Comparison of ENCODE assay signal across 28 mouse cellular contexts in genomic region chr16:45525551-45525950, GRCm38 (mm10). TPM values are rescaled to one million over a fixed set of nuclear protein-coding genes. Genes with fewer than 3 reads are reported as not detected.
DNase-seq lines count a peak whose midpoint lies in the region; ATAC-seq and TF ChIP-seq lines count a peak whose summit lies in the region.
"Had no signal": no experiment of that assay in that cellular context is flagged by ENCODE, and none has a peak within 500 bp of the region (broad histone marks: within the 10 kb centered on the region; RNA-seq: fewer than 3 reads in every experiment).

No protein-coding gene starts in this region.

- no peak overlapping the region for H3K27ac ChIP-seq in intestine, embryonic 15.5 days
- no peak overlapping the region for H3K27ac ChIP-seq in intestine, postnatal 0 days (ENCODE audit: low read depth, low read length)
- no peak overlapping the region for H3K27ac ChIP-seq in heart, embryonic 12.5 days (ENCODE audit: poor library complexity, severe bottlenecking)
- H3K27ac ChIP-seq in hindbrain, embryonic 16.5 days (ENCODE audit: low read depth, low read length): no peak overlapping the region
- H3K27ac ChIP-seq: embryonic facial prominence, embryonic 13.5 days; embryonic facial prominence, embryonic 15.5 days; forebrain, embryonic 10.5 days; forebrain, embryonic 12.5 days had no signal

- WGBS in intestine, embryonic 15.5 days: 62% methylated on average over 5 of the region's 5 CpGs
- 43% methylated on average over 5 of the region's 5 CpGs for WGBS in intestine, postnatal 0 days
- 76% methylated on average over 5 of the region's 5 CpGs for WGBS in heart, embryonic 12.5 days
- WGBS in hindbrain, embryonic 16.5 days: 88% methylated on average over 5 of the region's 5 CpGs

- no peaks in the 10 kb centered on the region for H3K36me3 ChIP-seq in intestine, embryonic 15.5 days
- 0 out of 2 replicates have a peak, but pooled peaks cover 2% of the 10 kb centered on the region for H3K36me3 ChIP-seq in intestine, postnatal 0 days (ENCODE audit: control insufficient read depth, insufficient read depth)
- H3K36me3 ChIP-seq in heart, embryonic 12.5 days: no peaks in the 10 kb centered on the region
- no peaks in the 10 kb centered on the region for H3K36me3 ChIP-seq in hindbrain, embryonic 16.5 days (ENCODE audit: control insufficient read depth, insufficient read depth, low read length)
- H3K36me3 ChIP-seq: embryonic facial prominence, embryonic 13.5 days; embryonic facial prominence, embryonic 15.5 days; forebrain, embryonic 10.5 days; forebrain, embryonic 12.5 days had no signal

- H3K9me3 ChIP-seq in intestine, embryonic 15.5 days: no peaks in the 10 kb centered on the region
- H3K9me3 ChIP-seq in intestine, postnatal 0 days (ENCODE audit: control insufficient read depth): no peaks in the 10 kb centered on the region
- no peaks in the 10 kb centered on the region for H3K9me3 ChIP-seq in heart, embryonic 12.5 days (replicated peaks)
- H3K9me3 ChIP-seq in hindbrain, embryonic 16.5 days (ENCODE audit: control insufficient read depth, low read length): no peaks in the 10 kb centered on the region
- H3K9me3 ChIP-seq: embryonic facial prominence, embryonic 13.5 days; embryonic facial prominence, embryonic 15.5 days; forebrain, embryonic 10.5 days; forebrain, embryonic 12.5 days had no signal

- DNase-seq in thymus, postnatal 14 days: no peak
- no peak for DNase-seq in kidney, adult 11 months
- DNase-seq: adrenal gland, adult 2 months; adrenal gland, postnatal 14 days; adrenal gland, postnatal 36 days; cerebellum, adult 11-12 months; cerebellum, adult 2 months; cerebellum, adult 9-10 months; cerebellum, postnatal 10 days; cerebellum, postnatal 25 days; embryo, embryonic 11 days had no signal

- TF ChIP-seq CTCF in intestine, postnatal 0 days (IDR thresholded peaks at IDR 0.05; ENCODE audit: low read depth): no peak

- H3K4me2 ChIP-seq in intestine, embryonic 15.5 days (replicated peaks): no peak overlapping the region
- no peak overlapping the region for H3K4me2 ChIP-seq in intestine, postnatal 0 days (replicated peaks; ENCODE audit: low read depth)
- H3K4me2 ChIP-seq in heart, embryonic 12.5 days: no peak overlapping the region
- no peak overlapping the region for H3K4me2 ChIP-seq in hindbrain, embryonic 16.5 days (ENCODE audit: low read length)
- H3K4me2 ChIP-seq: embryonic facial prominence, embryonic 13.5 days; embryonic facial prominence, embryonic 15.5 days; forebrain, embryonic 12.5 days had no signal

- H3K4me3 ChIP-seq in intestine, embryonic 15.5 days (replicated peaks): no peak overlapping the region
- no peak overlapping the region for H3K4me3 ChIP-seq in intestine, postnatal 0 days (ENCODE audit: low read depth, low read length)
- no peak overlapping the region for H3K4me3 ChIP-seq in heart, embryonic 12.5 days
- no peak overlapping the region for H3K4me3 ChIP-seq in hindbrain, embryonic 16.5 days (ENCODE audit: low read length)
- H3K4me3 ChIP-seq: embryonic facial prominence, embryonic 13.5 days; embryonic facial prominence, embryonic 15.5 days; erythroblast, embryonic 14.5 days; forebrain, embryonic 10.5 days; forebrain, embryonic 12.5 days had no signal

- no peaks in the 10 kb centered on the region for H3K27me3 ChIP-seq in intestine, embryonic 15.5 days (replicated peaks)
- H3K27me3 ChIP-seq in intestine, postnatal 0 days (replicated peaks; ENCODE audit: control insufficient read depth, insufficient read depth, low read length): no peaks in the 10 kb centered on the region
- no peaks in the 10 kb centered on the region for H3K27me3 ChIP-seq in heart, embryonic 12.5 days (replicated peaks)
- H3K27me3 ChIP-seq in hindbrain, embryonic 16.5 days (replicated peaks; ENCODE audit: control insufficient read depth, insufficient read depth, low read length): no peaks in the 10 kb centered on the region
- H3K27me3 ChIP-seq: embryonic facial prominence, embryonic 13.5 days; embryonic facial prominence, embryonic 15.5 days; forebrain, embryonic 12.5 days had no signal

- H3K4me1 ChIP-seq in intestine, embryonic 15.5 days (replicated peaks): no peaks in the 10 kb centered on the region
- H3K4me1 ChIP-seq in intestine, postnatal 0 days (replicated peaks; ENCODE audit: control insufficient read depth, insufficient read depth, low read length): 0 out of 2 replicates have a peak, but pooled peaks cover 2% of the 10 kb centered on the region
- H3K4me1 ChIP-seq in heart, embryonic 12.5 days (replicated peaks): no peaks in the 10 kb centered on the region
- no peaks in the 10 kb centered on the region for H3K4me1 ChIP-seq in hindbrain, embryonic 16.5 days (ENCODE audit: control insufficient read depth, insufficient read depth, low read depth, low read length)
- H3K4me1 ChIP-seq: embryonic facial prominence, embryonic 13.5 days; embryonic facial prominence, embryonic 15.5 days; forebrain, embryonic 10.5 days; forebrain, embryonic 12.5 days had no signal

- no peak overlapping the region for H3K9ac ChIP-seq in intestine, embryonic 15.5 days
- H3K9ac ChIP-seq in intestine, postnatal 0 days (ENCODE audit: low read depth, low read length): no peak overlapping the region
- no peak overlapping the region for H3K9ac ChIP-seq in heart, embryonic 12.5 days
- H3K9ac ChIP-seq in hindbrain, embryonic 16.5 days (ENCODE audit: low read depth, low read length): no peak overlapping the region
- H3K9ac ChIP-seq: embryonic facial prominence, embryonic 13.5 days; embryonic facial prominence, embryonic 15.5 days; forebrain, embryonic 12.5 days had no signal

- peak; percentile 96 for ATAC-seq in granulocyte monocyte progenitor cell, adult 5-6 weeks (replicated peaks; ENCODE audit: poor library complexity, severe bottlenecking)
- peak; percentile 78; the same call in 1 of the 2 replicates for ATAC-seq in intestine, embryonic 15.5 days
- peak; percentile 64 for ATAC-seq in intestine, postnatal 0 days
- peak; percentile 82 for ATAC-seq in megakaryocyte progenitor cell, adult 5-6 weeks (replicated peaks; ENCODE audit: poor library complexity)
- ATAC-seq in heart, embryonic 12.5 days (ENCODE audit: insufficient number of reproducible peaks, low FRiP score): no peak
- ATAC-seq in hindbrain, embryonic 16.5 days: no peak
- ATAC-seq: forebrain, embryonic 14.5 days; forebrain, embryonic 16.5 days had no signal

RNA-seq across cellular contexts. Expression of gene Gm17783, which starts 6.3 kb away (rescaled TPM):
- total RNA-seq in granulocyte monocyte progenitor cell, adult 5-6 weeks (2014; fragmentation: Nextera tagmentation): not detected in 2 replicates
- total RNA-seq in granulocyte monocyte progenitor cell, adult 5-6 weeks (2017): not detected in 2 replicates
- 4.5 and 5.6 TPM in 2 replicates for polyA plus RNA-seq in intestine, embryonic 15.5 days (2015; fragmentation: Nextera tagmentation; extraction: Ambion mirVana)
- 8.0 and 9.8 TPM in 2 replicates for polyA plus RNA-seq in intestine, postnatal 0 days (2015; fragmentation: Nextera tagmentation; extraction: Ambion mirVana)
- not detected in 2 replicates for total RNA-seq in megakaryocyte progenitor cell, adult 5-6 weeks (2015)
- not detected in 2 replicates for total RNA-seq in megakaryocyte progenitor cell, adult 5-6 weeks (2017)
- not detected in 2 replicates for polyA plus RNA-seq in heart, embryonic 12.5 days (2016; fragmentation: Nextera tagmentation; extraction: Ambion mirVana)
- polyA plus RNA-seq in hindbrain, embryonic 16.5 days (2015; fragmentation: Nextera tagmentation; extraction: Ambion mirVana): not detected in 2 replicates
- total RNA-seq: adrenal gland, adult 2 months; adrenal gland, postnatal 14 days; adrenal gland, postnatal 36 days; ES-E14; MEL had no signal
- polyA plus RNA-seq: adrenal gland, adult 2 months; C2C12; cerebellum, adult 2 months; embryonic facial prominence, embryonic 11.5 days; embryonic facial prominence, embryonic 13.5 days; embryonic facial prominence, embryonic 15.5 days; erythroblast, embryonic 14.5 days; forebrain, embryonic 10.5 days; forebrain, embryonic 12.5 days; forebrain, embryonic 14.5 days; forebrain, embryonic 16.5 days had no signal

RNA-seq across cellular contexts. Expression of gene Slc9c1, which starts 9.6 kb away (rescaled TPM):
- total RNA-seq in granulocyte monocyte progenitor cell, adult 5-6 weeks (2014; fragmentation: Nextera tagmentation): not detected in 2 replicates
- total RNA-seq in granulocyte monocyte progenitor cell, adult 5-6 weeks (2017): not detected in 2 replicates
- polyA plus RNA-seq in intestine, embryonic 15.5 days (2015; fragmentation: Nextera tagmentation; extraction: Ambion mirVana): 0.04 TPM in 1 of 2 replicates, not detected in the other
- not detected in 2 replicates for polyA plus RNA-seq in intestine, postnatal 0 days (2015; fragmentation: Nextera tagmentation; extraction: Ambion mirVana)
- not detected in 2 replicates for total RNA-seq in megakaryocyte progenitor cell, adult 5-6 weeks (2015)
- total RNA-seq in megakaryocyte progenitor cell, adult 5-6 weeks (2017): not detected in 2 replicates
- not detected in 2 replicates for polyA plus RNA-seq in heart, embryonic 12.5 days (2016; fragmentation: Nextera tagmentation; extraction: Ambion mirVana)
- polyA plus RNA-seq in hindbrain, embryonic 16.5 days (2015; fragmentation: Nextera tagmentation; extraction: Ambion mirVana): not detected in 2 replicates
- total RNA-seq: adrenal gland, adult 2 months; adrenal gland, postnatal 14 days; adrenal gland, postnatal 36 days; ES-E14; MEL had no signal
- polyA plus RNA-seq: adrenal gland, adult 2 months; C2C12; cerebellum, adult 2 months; embryonic facial prominence, embryonic 11.5 days; embryonic facial prominence, embryonic 13.5 days; embryonic facial prominence, embryonic 15.5 days; erythroblast, embryonic 14.5 days; forebrain, embryonic 10.5 days; forebrain, embryonic 12.5 days; forebrain, embryonic 14.5 days; forebrain, embryonic 16.5 days had no signal

RNA-seq across cellular contexts. Expression of gene Gm609, which starts 32.8 kb away (rescaled TPM):
- not detected in 2 replicates for total RNA-seq in granulocyte monocyte progenitor cell, adult 5-6 weeks (2014; fragmentation: Nextera tagmentation)
- not detected in 2 replicates for total RNA-seq in granulocyte monocyte progenitor cell, adult 5-6 weeks (2017)
- polyA plus RNA-seq in intestine, embryonic 15.5 days (2015; fragmentation: Nextera tagmentation; extraction: Ambion mirVana): 2.2 and 2.7 TPM in 2 replicates
- 1.6 and 1.9 TPM in 2 replicates for polyA plus RNA-seq in intestine, postnatal 0 days (2015; fragmentation: Nextera tagmentation; extraction: Ambion mirVana)
- total RNA-seq in megakaryocyte progenitor cell, adult 5-6 weeks (2015): not detected in 2 replicates
- total RNA-seq in megakaryocyte progenitor cell, adult 5-6 weeks (2017): not detected in 2 replicates
- polyA plus RNA-seq in heart, embryonic 12.5 days (2016; fragmentation: Nextera tagmentation; extraction: Ambion mirVana): not detected in 2 replicates
- polyA plus RNA-seq in hindbrain, embryonic 16.5 days (2015; fragmentation: Nextera tagmentation; extraction: Ambion mirVana): not detected in 2 replicates
- total RNA-seq: adrenal gland, postnatal 36 days; ES-E14; MEL had no signal
- polyA plus RNA-seq: adrenal gland, adult 2 months; C2C12; embryonic facial prominence, embryonic 11.5 days; embryonic facial prominence, embryonic 13.5 days; embryonic facial prominence, embryonic 15.5 days; erythroblast, embryonic 14.5 days; forebrain, embryonic 10.5 days; forebrain, embryonic 12.5 days; forebrain, embryonic 14.5 days; forebrain, embryonic 16.5 days had no signal

Comparison
In these comparisons a context has a peak if more than half of its experiments do, and no peak if none do; other contexts are left out.
1. ATAC-seq: peak in granulocyte monocyte progenitor cell, adult 5-6 weeks (single experiment), intestine, embryonic 15.5 days (single experiment), intestine, postnatal 0 days (single experiment) and megakaryocyte progenitor cell, adult 5-6 weeks (single experiment); none in heart, embryonic 12.5 days (single experiment) and hindbrain, embryonic 16.5 days (single experiment).